Mouse (Mus musculus) brain, embryonic 14.5 days (tissue): ENCODE measurements at regions not wholly inside any gene's neighbourhood (a gene's known extent, or its start where the extent isn't known, plus 50 kb on each side); places are given as distances from the start of the nearest gene placed in this dataset.
A peak's percentile ranks its signal among the peaks of the same experiment; 100 is the strongest.

Source experiments
- DNase-seq: peaks from one replicate; pipeline ENCODE4 v3.0.0-alpha.2; 2011; ENCODE audit warnings: low read depth
- CTCF ChIP-seq: fragments of 200-500 bp; IDR thresholded peaks from 2 replicates; pipeline ENCODE4 v1.5.1; 2012; ENCODE audit warnings: inconsistent platforms, mild to moderate bottlenecking, moderate library complexity, borderline replicate concordance; ENCODE audit not compliant: insufficient read depth, insufficient read length; ENCODE audit errors: extremely low read depth
- POLR2A ChIP-seq: fragments of 200-500 bp; IDR thresholded peaks from 2 replicates; pipeline ENCODE4 v1.6.1; 2012; ENCODE audit warnings: mild to moderate bottlenecking, inconsistent platforms, borderline replicate concordance; ENCODE audit not compliant: poor library complexity, insufficient read depth, insufficient read length, severe bottlenecking; ENCODE audit errors: extremely low read depth

DNA sequence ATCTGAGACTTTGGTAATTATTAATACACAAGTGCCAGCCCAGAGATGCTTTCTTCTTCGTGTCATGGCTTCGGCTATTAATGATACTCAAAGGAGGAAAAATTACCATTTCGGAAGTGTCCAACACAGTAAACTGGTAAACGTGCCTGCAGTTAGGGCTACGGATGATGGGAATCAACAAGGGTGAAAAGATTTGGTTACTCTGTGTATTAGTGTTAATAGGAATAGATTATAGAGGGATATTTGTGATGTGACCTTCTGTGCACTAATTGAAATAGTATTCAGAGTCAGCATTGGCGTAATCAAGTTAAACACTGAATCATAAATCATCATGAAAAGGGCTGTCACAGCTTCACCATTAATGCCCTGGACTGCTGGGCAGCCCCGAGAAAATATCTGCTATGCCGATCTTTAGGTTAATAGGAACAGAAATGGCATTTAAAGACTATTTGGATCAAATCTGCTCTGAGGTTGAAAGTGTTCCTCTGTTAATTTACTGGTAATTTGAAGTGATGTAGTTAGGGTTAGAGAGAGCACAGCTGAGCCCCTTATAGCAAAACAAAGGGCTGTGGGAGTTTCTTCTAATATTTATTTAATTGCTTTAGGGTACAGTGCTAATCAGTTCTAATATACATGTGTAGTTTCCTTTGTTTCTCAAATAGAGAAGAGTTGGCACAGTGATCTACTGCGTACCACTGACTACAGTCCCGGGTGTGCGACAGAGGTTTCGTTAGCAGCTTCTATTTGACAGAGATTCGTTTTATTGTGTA lies 160.7 kb downstream of the Rpl36a-ps1 start:
- TF ChIP-seq POLR2A (no peak), CTCF (no peak)
- peak; percentile 55 for DNase-seq

DNA sequence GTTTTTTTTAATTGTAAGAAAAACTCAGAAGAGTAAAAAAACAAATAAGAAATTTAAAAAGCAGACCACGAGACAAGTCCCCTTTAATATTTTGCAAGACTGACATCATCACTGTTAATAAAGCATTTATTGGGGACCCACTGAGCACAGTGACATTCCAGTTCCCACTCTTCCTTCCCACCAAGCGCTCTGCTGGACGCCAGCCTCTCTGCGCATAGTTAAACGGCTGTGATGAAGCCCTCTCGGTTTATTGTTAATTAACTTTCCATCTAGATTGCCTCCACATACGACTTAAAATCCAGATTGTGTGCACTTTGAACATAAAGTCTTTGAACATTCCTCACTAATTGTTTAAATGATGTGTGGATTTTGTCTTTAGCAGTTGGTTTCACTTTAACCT lies 161.7 kb downstream of the Rpl36a-ps1 start:
- TF ChIP-seq CTCF = no peak
- TF ChIP-seq POLR2A = no peak
- peak; percentile 61 for DNase-seq

GRCm38 (mm10) chr14:98829958-98830633 lies 164.0 kb downstream of the Rpl36a-ps1 start:
- DNase-seq = peak; percentile 73
- no peak for TF ChIP-seq POLR2A
- no peak for TF ChIP-seq CTCF

DNA sequence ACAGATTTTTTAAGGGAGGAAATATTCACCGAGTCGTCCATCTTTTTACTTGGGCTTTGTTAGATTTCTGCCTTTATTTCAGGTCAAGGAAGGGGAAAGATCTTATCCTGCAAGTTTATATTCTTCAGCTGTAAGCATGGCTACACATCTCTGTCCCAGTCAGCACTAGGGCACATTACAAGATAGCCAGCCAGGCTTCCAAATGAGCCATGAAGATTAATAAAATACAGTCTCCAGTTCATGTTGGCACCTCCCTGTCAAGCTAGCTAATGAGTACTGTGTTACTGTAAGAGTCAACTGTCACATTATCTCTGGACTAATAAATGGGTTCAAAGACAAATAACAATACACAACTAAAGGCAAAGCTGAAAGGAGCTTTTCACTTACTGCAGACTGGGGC lies 166.6 kb downstream of the Rpl36a-ps1 start:
- TF ChIP-seq CTCF (no peak), POLR2A (no peak)
- DNase-seq = peak; percentile 36

- TF ChIP-seq CTCF (no peak), POLR2A (no peak)
- DNase-seq = no peak
Observed at GRCm38 (mm10) chr14:98813657-98814056, 180.5 kb downstream of the Rpl36a-ps1 start.

DNA sequence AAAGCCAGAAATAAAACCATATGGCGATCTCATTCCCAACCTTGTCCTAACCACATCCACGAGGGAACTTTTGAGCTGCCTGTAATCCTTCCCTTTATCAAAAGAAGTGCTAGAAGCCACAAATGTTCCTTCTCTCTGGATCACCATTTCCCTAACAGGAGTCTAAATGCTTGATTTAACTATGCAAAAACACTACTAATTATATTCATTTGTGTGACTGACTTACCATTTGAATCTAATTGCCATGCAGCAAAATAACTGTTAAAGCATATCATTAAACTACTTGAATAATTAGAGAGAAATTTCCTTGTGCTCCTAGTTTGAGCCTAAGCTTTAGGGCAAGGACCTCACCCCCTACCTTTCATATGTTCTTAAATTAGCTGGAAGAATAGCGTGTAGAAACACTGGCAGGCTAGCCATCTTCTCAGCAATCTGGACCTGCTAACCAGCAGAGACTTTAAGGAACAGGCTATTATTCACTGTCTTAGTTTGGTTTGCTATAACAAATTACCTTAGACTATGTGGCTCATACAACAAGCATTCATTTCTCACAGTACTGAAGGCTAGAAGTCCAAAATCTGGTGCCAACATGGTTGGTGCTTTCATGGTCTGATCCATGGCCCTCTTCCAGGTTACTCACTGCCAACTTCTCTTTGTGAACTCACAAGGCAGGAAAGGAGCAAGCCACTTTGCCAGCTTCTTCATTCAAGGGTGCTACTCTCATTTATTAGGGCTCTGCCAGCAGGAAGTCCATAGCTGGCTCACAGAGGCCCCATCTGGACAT lies 183.7 kb downstream of the Rpl36a-ps1 start:
- TF ChIP-seq POLR2A (no peak), CTCF (no peak)
- peak; percentile 94 for DNase-seq

DNA sequence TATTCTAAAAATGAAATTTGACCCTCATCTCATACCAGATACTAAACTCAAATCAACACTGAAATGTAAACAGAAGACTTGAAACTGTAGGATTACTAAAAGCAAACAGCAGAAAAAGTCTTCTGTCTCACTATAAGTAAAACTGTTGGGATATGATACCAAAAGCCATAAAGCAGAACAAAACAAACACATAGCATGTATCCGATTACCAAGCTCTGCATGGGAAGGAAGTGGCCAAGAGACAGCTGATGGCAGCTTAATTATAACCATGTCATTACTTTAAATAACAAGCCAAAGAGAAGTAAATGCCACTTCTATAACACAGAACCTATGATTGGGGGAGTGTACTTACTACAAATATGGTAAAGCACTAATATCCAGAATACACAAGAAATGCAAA lies 186.0 kb downstream of the Rpl36a-ps1 start:
- DNase-seq = no peak
- TF ChIP-seq POLR2A = no peak

DNA sequence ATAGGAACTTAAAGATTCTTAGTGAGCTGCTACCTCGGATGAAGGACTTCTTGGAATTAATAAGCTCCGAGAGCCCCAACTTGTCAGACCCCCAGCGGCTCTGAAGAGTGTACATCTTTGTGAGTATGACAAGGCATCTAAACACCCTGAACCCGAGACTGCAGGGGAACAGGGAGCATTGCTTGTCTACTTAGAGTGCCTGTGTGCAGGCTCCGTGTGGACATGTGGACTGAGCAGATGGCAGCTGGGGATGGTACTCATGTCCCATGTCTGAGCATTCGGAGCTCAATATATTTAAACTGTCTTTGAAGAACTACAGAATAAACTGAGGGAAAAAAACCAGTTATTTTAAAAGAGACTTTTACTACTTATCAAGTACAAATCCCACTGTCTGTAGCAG lies 189.1 kb downstream of the Rpl36a-ps1 start:
- TF ChIP-seq CTCF = no peak
- no peak for TF ChIP-seq POLR2A
- no peak for DNase-seq

DNA sequence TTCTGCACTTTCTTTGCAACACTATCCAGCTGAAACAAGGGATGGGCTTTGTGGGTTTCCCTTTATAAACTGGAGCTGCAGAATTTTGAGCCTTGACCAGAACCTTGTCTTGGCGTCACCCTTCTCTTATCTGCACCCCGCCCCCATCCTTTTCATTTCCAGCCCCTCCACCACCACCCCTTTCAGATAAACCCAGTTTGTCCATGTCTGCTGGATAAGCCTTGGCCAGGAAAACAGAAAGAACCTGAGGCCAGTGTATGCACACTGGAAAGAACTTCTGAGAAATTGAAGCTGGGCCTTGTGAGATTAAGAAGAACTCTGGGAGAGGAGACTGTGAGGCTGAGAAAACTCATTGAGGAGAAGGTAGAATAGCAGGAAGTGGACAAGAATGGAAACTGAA lies 192.8 kb downstream of the Rpl36a-ps1 start:
- TF ChIP-seq POLR2A = no peak
- no peak for TF ChIP-seq CTCF
- no peak for DNase-seq

DNA sequence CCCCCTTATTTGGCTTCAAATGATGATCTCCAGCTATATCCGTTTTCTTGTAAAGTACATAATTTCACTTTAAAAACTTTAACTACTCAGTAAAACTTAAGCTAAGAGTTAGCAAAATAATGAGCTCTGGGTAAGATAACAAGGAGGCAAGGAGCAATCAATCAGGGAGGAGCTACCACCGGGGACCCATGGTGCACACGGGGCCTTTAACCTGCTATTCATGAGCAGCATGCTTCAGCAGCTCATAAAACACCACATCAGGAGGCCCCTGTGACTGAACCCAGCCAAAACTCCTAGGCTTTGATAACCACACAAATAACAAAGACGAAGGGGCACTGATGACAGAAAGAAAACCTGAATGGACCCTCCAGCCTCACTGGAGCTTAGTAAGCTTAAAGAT lies 202.1 kb downstream of the Rpl36a-ps1 start:
- no peak for TF ChIP-seq POLR2A
- TF ChIP-seq CTCF = no peak
- no peak for DNase-seq

GRCm38 (mm10) chr14:98791232-98791906 lies 202.7 kb downstream of the Rpl36a-ps1 start:
- peak; percentile 20 for DNase-seq
- TF ChIP-seq POLR2A (no peak), CTCF (no peak)

DNA sequence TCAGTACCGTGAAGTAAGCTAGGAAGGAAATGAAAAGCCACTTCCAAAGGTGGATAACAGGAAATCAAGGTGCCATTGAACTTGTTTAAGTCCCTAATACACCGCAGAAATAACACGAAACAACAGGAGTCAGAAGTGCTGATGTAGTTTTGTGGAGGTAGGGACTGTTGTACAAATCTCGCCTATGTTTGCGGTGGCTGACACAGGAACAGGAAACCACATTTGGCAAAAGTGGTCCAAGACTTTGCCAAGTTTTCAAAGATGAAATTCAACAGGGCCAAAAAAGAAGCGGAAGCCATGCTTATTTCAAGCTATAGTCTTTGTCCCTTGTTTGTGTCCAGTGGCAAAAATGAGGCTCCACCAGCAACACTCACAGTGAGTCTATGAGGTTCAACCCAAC lies 204.3 kb downstream of the Rpl36a-ps1 start:
- no peak for DNase-seq
- TF ChIP-seq POLR2A (no peak), CTCF (no peak)
